Mouse (Mus musculus): ENCODE measurements around the gene Gmnn. TPM values are rescaled to one million over a fixed set of nuclear protein-coding genes. Genes with fewer than 3 reads are reported as not detected.
A peak's percentile ranks its signal among the peaks of the same experiment; 100 is the strongest.

The Gmnn gene
- polyA plus RNA-seq, 1 experiment from 2014 or later, result 84.9 TPM

- 0 out of 2 replicates have a peak, but pooled peaks cover 5% of the 10 kb centered on the region for H3K4me1 ChIP-seq (ENCODE audit: control insufficient read depth, insufficient read depth, low read length)
- no peak for ATAC-seq (ENCODE audit: insufficient read depth, low FRiP score)
- no peaks in the 10 kb centered on the region for H3K36me3 ChIP-seq (ENCODE audit: control insufficient read depth, insufficient read depth, low read length)
- H3K9ac ChIP-seq (ENCODE audit: low read length), result no peak overlapping the region
- no peak overlapping the region for H3K4me3 ChIP-seq (replicated peaks; ENCODE audit: low read length)
- no peak overlapping the region for H3K4me2 ChIP-seq (ENCODE audit: low read depth, low read length)
- no peaks in the 10 kb centered on the region for H3K27me3 ChIP-seq (ENCODE audit: control insufficient read depth, insufficient read depth, low read length)
- H3K27ac ChIP-seq (ENCODE audit: low read length), result no peak overlapping the region
- 97% methylated on average over 4 of the region's 4 CpGs for WGBS
- H3K9me3 ChIP-seq (replicated peaks; ENCODE audit: control insufficient read depth, low read length), result no peaks in the 10 kb centered on the region
Observed at GRCm38 (mm10) chr13:24798686-24799085, 37.0 kb upstream of the Gmnn start.

- H3K4me2 ChIP-seq (ENCODE audit: low read depth, low read length), result no peak overlapping the region
- no peaks in the 10 kb centered on the region for H3K9me3 ChIP-seq (replicated peaks; ENCODE audit: control insufficient read depth, low read length)
- H3K27ac ChIP-seq (ENCODE audit: low read length), result peak overlapping the region; percentile 32
- no peak overlapping the region for H3K9ac ChIP-seq (ENCODE audit: low read length)
- no peaks in the 10 kb centered on the region for H3K36me3 ChIP-seq (ENCODE audit: control insufficient read depth, insufficient read depth, low read length)
- no peak for ATAC-seq (ENCODE audit: insufficient read depth, low FRiP score)
- H3K27me3 ChIP-seq (ENCODE audit: control insufficient read depth, insufficient read depth, low read length), result no peaks in the 10 kb centered on the region
- WGBS, result 70% methylated on average over 9 of the region's 9 CpGs
- H3K4me3 ChIP-seq (replicated peaks; ENCODE audit: low read length), result no peak overlapping the region
- no peaks in the 10 kb centered on the region for H3K4me1 ChIP-seq (ENCODE audit: control insufficient read depth, insufficient read depth, low read length)
Observed at GRCm38 (mm10) chr13:24792411-24793045, 30.8 kb upstream of the Gmnn start.

- Histone ChIP-seq H3K4me2 (ENCODE audit: low read depth, low read length) (no peak overlapping the region), H3K4me3 (replicated peaks; ENCODE audit: low read length) (no peak overlapping the region), H3K9me3 (replicated peaks; ENCODE audit: control insufficient read depth, low read length) (no peaks in the 10 kb centered on the region), H3K36me3 (ENCODE audit: control insufficient read depth, insufficient read depth, low read length) (no peaks in the 10 kb centered on the region), H3K27me3 (ENCODE audit: control insufficient read depth, insufficient read depth, low read length) (no peaks in the 10 kb centered on the region), H3K4me1 (ENCODE audit: control insufficient read depth, insufficient read depth, low read length) (no peaks in the 10 kb centered on the region), H3K27ac (ENCODE audit: low read length) (no peak overlapping the region), H3K9ac (ENCODE audit: low read length) (no peak overlapping the region)
- WGBS, result 68% methylated on average over 2 of the region's 2 CpGs
- ATAC-seq (ENCODE audit: insufficient read depth, low FRiP score), result 0 out of 2 replicates have a peak, but pooled peaks have one; percentile 40
Observed at GRCm38 (mm10) chr13:24791349-24791748, 29.6 kb upstream of the Gmnn start.

GRCm38 (mm10) chr13:24787477-24787876, 25.8 kb upstream of the Gmnn start:
- no peak overlapping the region for H3K27ac ChIP-seq (ENCODE audit: low read length)
- no peaks in the 10 kb centered on the region for H3K27me3 ChIP-seq (ENCODE audit: control insufficient read depth, insufficient read depth, low read length)
- no peaks in the 10 kb centered on the region for H3K36me3 ChIP-seq (ENCODE audit: control insufficient read depth, insufficient read depth, low read length)
- H3K4me2 ChIP-seq (ENCODE audit: low read depth, low read length), result no peak overlapping the region
- no peaks in the 10 kb centered on the region for H3K4me1 ChIP-seq (ENCODE audit: control insufficient read depth, insufficient read depth, low read length)
- H3K9me3 ChIP-seq (replicated peaks; ENCODE audit: control insufficient read depth, low read length), result no peaks in the 10 kb centered on the region
- no peak overlapping the region for H3K4me3 ChIP-seq (replicated peaks; ENCODE audit: low read length)
- H3K9ac ChIP-seq (ENCODE audit: low read length), result no peak overlapping the region
- WGBS, result 84% methylated on average over 5 of the region's 5 CpGs
- ATAC-seq (ENCODE audit: insufficient read depth, low FRiP score), result no peak

- Histone ChIP-seq H3K36me3 (ENCODE audit: control insufficient read depth, insufficient read depth, low read length) (no peaks in the 10 kb centered on the region), H3K4me3 (replicated peaks; ENCODE audit: low read length) (no peak overlapping the region), H3K4me1 (ENCODE audit: control insufficient read depth, insufficient read depth, low read length) (no peaks in the 10 kb centered on the region), H3K9ac (ENCODE audit: low read length) (no peak overlapping the region), H3K27ac (ENCODE audit: low read length) (no peak overlapping the region), H3K4me2 (ENCODE audit: low read depth, low read length) (no peak overlapping the region), H3K27me3 (ENCODE audit: control insufficient read depth, insufficient read depth, low read length) (no peaks in the 10 kb centered on the region), H3K9me3 (replicated peaks; ENCODE audit: control insufficient read depth, low read length) (no peaks in the 10 kb centered on the region)
- WGBS, result 51% methylated on average over 11 of the region's 11 CpGs
- no peak; the same call in 1 of the 2 replicates for ATAC-seq (ENCODE audit: insufficient read depth, low FRiP score)
Observed at GRCm38 (mm10) chr13:24786014-24786490, 24.3 kb upstream of the Gmnn start.

GRCm38 (mm10) chr13:24781916-24782315, 20.2 kb upstream of the Gmnn start:
- ATAC-seq (ENCODE audit: insufficient read depth, low FRiP score), result no peak
- no peaks in the 10 kb centered on the region for H3K27me3 ChIP-seq (ENCODE audit: control insufficient read depth, insufficient read depth, low read length)

GRCm38 (mm10) chr13:24778706-24779380, 17.1 kb upstream of the Gmnn start:
- Histone ChIP-seq H3K4me1 (ENCODE audit: control insufficient read depth, insufficient read depth, low read length) (no peaks in the 10 kb centered on the region), H3K4me2 (ENCODE audit: low read depth, low read length) (no peak overlapping the region), H3K27me3 (ENCODE audit: control insufficient read depth, insufficient read depth, low read length) (no peaks in the 10 kb centered on the region), H3K27ac (ENCODE audit: low read length) (no peak overlapping the region), H3K4me3 (replicated peaks; ENCODE audit: low read length) (no peak overlapping the region), H3K9ac (ENCODE audit: low read length) (no peak overlapping the region), H3K36me3 (ENCODE audit: control insufficient read depth, insufficient read depth, low read length) (no peaks in the 10 kb centered on the region), H3K9me3 (replicated peaks; ENCODE audit: control insufficient read depth, low read length) (no peaks in the 10 kb centered on the region)
- ATAC-seq (ENCODE audit: insufficient read depth, low FRiP score), result no peak
- 75% methylated on average over 8 of the region's 8 CpGs for WGBS

More at GRCm38 (mm10) chr13:24781916-24782315, 20.2 kb upstream of the Gmnn start:
- Histone ChIP-seq H3K9me3 (replicated peaks; ENCODE audit: control insufficient read depth, low read length) (no peaks in the 10 kb centered on the region), H3K4me3 (replicated peaks; ENCODE audit: low read length) (no peak overlapping the region), H3K4me2 (ENCODE audit: low read depth, low read length) (no peak overlapping the region), H3K27ac (ENCODE audit: low read length) (no peak overlapping the region), H3K4me1 (ENCODE audit: control insufficient read depth, insufficient read depth, low read length) (no peaks in the 10 kb centered on the region), H3K9ac (ENCODE audit: low read length) (no peak overlapping the region), H3K36me3 (ENCODE audit: control insufficient read depth, insufficient read depth, low read length) (no peaks in the 10 kb centered on the region)
- 63% methylated on average over 5 of the region's 5 CpGs for WGBS

- H3K27me3 ChIP-seq (ENCODE audit: control insufficient read depth, insufficient read depth, low read length), result no peaks in the 10 kb centered on the region
- no peaks in the 10 kb centered on the region for H3K4me1 ChIP-seq (ENCODE audit: control insufficient read depth, insufficient read depth, low read length)
- no peaks in the 10 kb centered on the region for H3K9me3 ChIP-seq (replicated peaks; ENCODE audit: control insufficient read depth, low read length)
- 75% methylated on average over 2 of the region's 2 CpGs for WGBS
- H3K27ac ChIP-seq (ENCODE audit: low read length), result no peak overlapping the region
- no peaks in the 10 kb centered on the region for H3K36me3 ChIP-seq (ENCODE audit: control insufficient read depth, insufficient read depth, low read length)
- H3K9ac ChIP-seq (ENCODE audit: low read length), result no peak overlapping the region
- no peak overlapping the region for H3K4me2 ChIP-seq (ENCODE audit: low read depth, low read length)
- no peak overlapping the region for H3K4me3 ChIP-seq (replicated peaks; ENCODE audit: low read length)
- no peak for ATAC-seq (ENCODE audit: insufficient read depth, low FRiP score)
Observed at GRCm38 (mm10) chr13:24778026-24778425, 16.3 kb upstream of the Gmnn start.

GRCm38 (mm10) chr13:24776146-24776844, 14.6 kb upstream of the Gmnn start:
- Histone ChIP-seq H3K27ac (ENCODE audit: low read length) (no peak overlapping the region), H3K36me3 (ENCODE audit: control insufficient read depth, insufficient read depth, low read length) (no peaks in the 10 kb centered on the region), H3K4me1 (ENCODE audit: control insufficient read depth, insufficient read depth, low read length) (no peaks in the 10 kb centered on the region), H3K9ac (ENCODE audit: low read length) (no peak overlapping the region), H3K4me3 (replicated peaks; ENCODE audit: low read length) (no peak overlapping the region), H3K4me2 (ENCODE audit: low read depth, low read length) (no peak overlapping the region), H3K27me3 (ENCODE audit: control insufficient read depth, insufficient read depth, low read length) (no peaks in the 10 kb centered on the region), H3K9me3 (replicated peaks; ENCODE audit: control insufficient read depth, low read length) (no peaks in the 10 kb centered on the region)
- ATAC-seq (ENCODE audit: insufficient read depth, low FRiP score), result no peak
- 45% methylated on average over 7 of the region's 7 CpGs for WGBS
